Mouse (Mus musculus): ENCODE results near the gene Tmod3. TPM values are rescaled to one million over a fixed set of nuclear protein-coding genes. Genes with fewer than 3 reads are reported as not detected.

Gene Tmod3
- polyA plus RNA-seq, 1 experiment from 2014 or later = 65.5 TPM

DNA sequence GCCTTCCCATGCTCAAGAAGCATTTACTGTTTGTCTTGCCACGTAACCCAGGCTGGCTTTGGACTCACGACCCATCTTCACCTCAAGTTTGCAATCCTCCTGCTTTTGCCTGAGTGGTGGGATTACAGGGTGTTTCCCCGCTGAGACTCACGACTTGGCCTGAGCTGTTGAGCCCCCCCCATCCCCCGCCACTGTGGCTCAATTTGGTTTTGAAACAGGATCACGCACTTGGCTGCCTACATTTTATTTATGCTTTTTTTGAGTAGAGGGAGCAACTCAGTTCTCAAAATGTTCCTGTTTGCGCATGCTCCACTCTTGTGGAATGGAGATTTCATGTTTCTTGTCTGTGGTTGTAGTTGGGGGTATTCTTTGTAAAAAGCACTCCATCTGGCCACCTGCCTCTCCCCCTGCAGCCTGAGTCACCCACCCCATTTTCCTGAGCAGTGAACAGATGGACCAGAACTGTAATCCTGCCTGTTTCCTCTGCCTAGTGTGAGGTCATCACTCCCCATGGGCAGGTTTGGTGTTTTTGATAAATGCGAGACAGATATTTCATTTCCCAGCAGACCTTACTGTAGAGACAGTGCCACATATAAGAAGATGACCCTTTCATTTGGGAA is 80.2 kb downstream of the Tmod3 start:
- Histone ChIP-seq H3K9me3 (ENCODE audit: control insufficient read depth) (no peaks in the 10 kb centered on the region), H3K36me3 (ENCODE audit: control insufficient read depth, insufficient read depth) (no peaks in the 10 kb centered on the region), H3K4me2 (replicated peaks; ENCODE audit: low read depth) (no peak overlapping the region), H3K27ac (ENCODE audit: low read depth, low read length) (no peak overlapping the region), H3K9ac (ENCODE audit: low read depth, low read length) (no peak overlapping the region), H3K27me3 (replicated peaks; ENCODE audit: control insufficient read depth, insufficient read depth, low read length) (no peaks in the 10 kb centered on the region), H3K4me1 (replicated peaks; ENCODE audit: control insufficient read depth, insufficient read depth, low read length) (no peaks in the 10 kb centered on the region), H3K4me3 (ENCODE audit: low read depth, low read length) (no peak overlapping the region)
- WGBS = 75% methylated on average over 8 of the region's 8 CpGs
- no peak for ATAC-seq
- TF ChIP-seq CTCF (IDR thresholded peaks at IDR 0.05; ENCODE audit: low read depth) = no peak

DNA sequence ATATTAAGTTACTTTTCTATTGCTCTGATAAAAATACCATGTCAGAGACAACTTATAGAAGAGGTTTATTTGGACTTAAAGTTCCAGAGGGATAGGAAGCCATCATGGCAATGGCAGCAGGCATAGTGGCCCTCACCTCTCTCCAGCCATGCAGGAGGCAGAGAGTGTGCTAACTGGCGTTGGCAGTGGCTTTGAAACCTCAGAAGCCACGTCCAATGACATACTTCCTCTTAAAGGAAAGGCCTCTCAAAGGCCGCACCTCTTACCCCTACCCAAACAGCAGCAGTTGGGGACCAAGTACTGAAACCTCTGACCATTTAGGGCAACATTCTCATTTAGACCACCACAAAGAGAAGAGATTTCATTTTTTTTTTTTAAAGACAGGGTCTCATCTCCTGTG is 82.2 kb downstream of the Tmod3 start:
- no peak overlapping the region for H3K4me2 ChIP-seq (replicated peaks; ENCODE audit: low read depth)
- H3K4me3 ChIP-seq (ENCODE audit: low read depth, low read length) = no peak overlapping the region
- H3K36me3 ChIP-seq (ENCODE audit: control insufficient read depth, insufficient read depth) = 0 out of 2 replicates have a peak, but pooled peaks cover 2% of the 10 kb centered on the region
- H3K4me1 ChIP-seq (replicated peaks; ENCODE audit: control insufficient read depth, insufficient read depth, low read length) = no peaks in the 10 kb centered on the region
- H3K27ac ChIP-seq (ENCODE audit: low read depth, low read length) = no peak overlapping the region
- no peaks in the 10 kb centered on the region for H3K9me3 ChIP-seq (ENCODE audit: control insufficient read depth)
- ATAC-seq = no peak
- H3K9ac ChIP-seq (ENCODE audit: low read depth, low read length) = no peak overlapping the region
- TF ChIP-seq CTCF (IDR thresholded peaks at IDR 0.05; ENCODE audit: low read depth) = no peak
- no peaks in the 10 kb centered on the region for H3K27me3 ChIP-seq (replicated peaks; ENCODE audit: control insufficient read depth, insufficient read depth, low read length)
- 75% methylated on average over 3 of the region's 3 CpGs for whole genome bisulfite sequencing

DNA sequence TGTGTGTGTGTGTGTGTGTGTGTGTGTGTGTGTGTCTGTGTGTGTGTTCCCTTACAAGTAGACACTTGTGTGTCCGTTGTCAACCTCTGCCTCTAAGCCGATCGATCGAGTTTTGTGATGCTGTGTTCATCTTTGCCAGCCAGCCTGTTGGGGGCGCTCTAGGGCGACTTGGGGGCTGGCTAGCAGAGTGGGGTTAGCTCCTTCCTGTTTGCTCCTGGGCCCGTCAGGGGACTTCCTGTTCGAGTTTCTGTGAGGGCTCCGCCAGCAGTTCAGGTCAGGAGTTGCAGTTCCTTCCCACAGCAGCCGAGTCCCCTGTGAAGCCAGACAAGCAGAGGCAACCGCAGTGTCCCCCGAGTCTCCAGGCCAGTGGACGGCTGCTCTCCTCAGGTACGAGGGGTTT is 91.2 kb downstream of the Tmod3 start:
- peak; percentile 47 for TF ChIP-seq CTCF (IDR thresholded peaks at IDR 0.05; ENCODE audit: low read depth)
- Histone ChIP-seq H3K27ac (ENCODE audit: low read depth, low read length) (no peak overlapping the region), H3K9ac (ENCODE audit: low read depth, low read length) (no peak overlapping the region), H3K27me3 (replicated peaks; ENCODE audit: control insufficient read depth, insufficient read depth, low read length) (no peaks in the 10 kb centered on the region), H3K4me3 (ENCODE audit: low read depth, low read length) (no peak overlapping the region), H3K36me3 (ENCODE audit: control insufficient read depth, insufficient read depth) (peaks cover 56% of the 10 kb centered on the region), H3K9me3 (ENCODE audit: control insufficient read depth) (no peaks in the 10 kb centered on the region), H3K4me2 (replicated peaks; ENCODE audit: low read depth) (no peak overlapping the region), H3K4me1 (replicated peaks; ENCODE audit: control insufficient read depth, insufficient read depth, low read length) (no peaks in the 10 kb centered on the region)
- WGBS = 80% methylated on average over 14 of the region's 14 CpGs
- ATAC-seq = no peak

DNA sequence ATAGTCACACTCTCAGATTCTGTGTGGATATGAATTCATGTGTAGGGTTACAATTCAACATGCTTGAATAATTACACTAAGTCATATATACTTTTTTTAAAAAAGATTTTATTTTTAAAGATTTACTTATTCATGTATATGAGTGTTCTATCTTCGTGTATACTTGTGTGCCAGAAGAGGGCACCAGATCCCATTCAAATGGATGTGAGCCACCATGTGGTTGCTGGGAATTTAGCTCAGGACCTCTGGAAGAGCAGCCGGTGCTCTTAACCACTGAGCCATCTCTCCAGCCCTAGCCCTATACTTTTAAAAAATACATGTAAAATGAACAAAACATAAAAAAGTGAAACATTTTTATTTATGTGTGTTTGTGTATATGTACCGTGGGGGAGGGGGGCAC is 91.9 kb downstream of the Tmod3 start:
- no peaks in the 10 kb centered on the region for H3K4me1 ChIP-seq (replicated peaks; ENCODE audit: control insufficient read depth, insufficient read depth, low read length)
- no peak overlapping the region for H3K4me3 ChIP-seq (ENCODE audit: low read depth, low read length)
- no peak overlapping the region for H3K27ac ChIP-seq (ENCODE audit: low read depth, low read length)
- WGBS = 95% methylated on average over 3 of the region's 3 CpGs
- ATAC-seq = no peak
- H3K9ac ChIP-seq (ENCODE audit: low read depth, low read length) = no peak overlapping the region
- peaks cover 62% of the 10 kb centered on the region for H3K36me3 ChIP-seq (ENCODE audit: control insufficient read depth, insufficient read depth)
- 0 out of 2 replicates have a peak, but pooled peaks have one; percentile 16 for TF ChIP-seq CTCF (IDR thresholded peaks at IDR 0.05; ENCODE audit: low read depth)
- no peak overlapping the region for H3K4me2 ChIP-seq (replicated peaks; ENCODE audit: low read depth)
- no peaks in the 10 kb centered on the region for H3K27me3 ChIP-seq (replicated peaks; ENCODE audit: control insufficient read depth, insufficient read depth, low read length)
- H3K9me3 ChIP-seq (ENCODE audit: control insufficient read depth) = no peaks in the 10 kb centered on the region

DNA sequence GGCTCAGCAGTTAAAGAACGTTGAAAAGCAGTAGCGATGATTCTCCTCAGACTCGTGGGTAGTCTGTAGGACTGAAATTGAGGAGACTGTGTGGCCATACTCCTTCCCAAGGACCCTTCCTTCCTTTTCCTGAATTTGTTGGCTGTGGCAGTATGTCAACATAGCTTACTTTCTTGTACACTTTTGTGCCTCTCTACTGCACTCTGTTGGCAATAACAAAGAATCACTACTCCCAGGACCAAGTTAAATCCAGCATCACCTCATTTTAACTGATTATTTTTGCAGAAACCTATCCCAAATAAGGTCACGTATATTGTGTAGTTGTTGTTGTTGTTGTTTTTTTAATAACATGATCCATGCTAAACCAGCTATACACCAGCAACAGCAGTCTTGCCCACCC is 92.8 kb downstream of the Tmod3 start:
- Histone ChIP-seq H3K9me3 (ENCODE audit: control insufficient read depth) (no peaks in the 10 kb centered on the region), H3K27ac (ENCODE audit: low read depth, low read length) (no peak overlapping the region), H3K4me1 (replicated peaks; ENCODE audit: control insufficient read depth, insufficient read depth, low read length) (no peaks in the 10 kb centered on the region), H3K27me3 (replicated peaks; ENCODE audit: control insufficient read depth, insufficient read depth, low read length) (no peaks in the 10 kb centered on the region), H3K4me2 (replicated peaks; ENCODE audit: low read depth) (no peak overlapping the region), H3K36me3 (ENCODE audit: control insufficient read depth, insufficient read depth) (peaks cover 63% of the 10 kb centered on the region), H3K9ac (ENCODE audit: low read depth, low read length) (no peak overlapping the region), H3K4me3 (ENCODE audit: low read depth, low read length) (no peak overlapping the region)
- 88% methylated on average over 4 of the region's 4 CpGs for WGBS
- peak; percentile 56 for TF ChIP-seq CTCF (IDR thresholded peaks at IDR 0.05; ENCODE audit: low read depth)
- ATAC-seq = no peak

DNA sequence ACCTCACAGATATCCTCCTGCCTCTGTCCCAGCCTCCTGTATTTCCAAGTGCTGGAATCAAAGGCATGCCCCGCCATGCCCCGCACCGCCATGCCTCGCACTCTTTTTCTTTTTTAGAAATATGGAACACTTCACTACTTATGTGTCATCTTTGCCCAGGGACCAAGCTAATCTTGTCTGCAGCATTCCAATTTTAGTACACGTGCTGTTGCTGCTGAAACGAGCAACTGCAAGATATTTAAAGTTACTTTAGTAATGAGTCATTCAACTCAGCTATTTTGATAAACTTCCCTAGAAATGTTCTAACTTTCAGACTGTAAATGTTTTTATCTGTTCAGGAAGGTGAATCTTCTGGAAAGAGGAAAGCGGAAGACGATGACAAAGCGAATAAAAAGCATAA is 93.6 kb downstream of the Tmod3 start:
- no peak overlapping the region for H3K4me3 ChIP-seq (ENCODE audit: low read depth, low read length)
- no peak overlapping the region for H3K27ac ChIP-seq (ENCODE audit: low read depth, low read length)
- H3K9me3 ChIP-seq (ENCODE audit: control insufficient read depth) = no peaks in the 10 kb centered on the region
- no peak overlapping the region for H3K4me2 ChIP-seq (replicated peaks; ENCODE audit: low read depth)
- no peak overlapping the region for H3K9ac ChIP-seq (ENCODE audit: low read depth, low read length)
- H3K4me1 ChIP-seq (replicated peaks; ENCODE audit: control insufficient read depth, insufficient read depth, low read length) = no peaks in the 10 kb centered on the region
- peaks cover 63% of the 10 kb centered on the region for H3K36me3 ChIP-seq (ENCODE audit: control insufficient read depth, insufficient read depth)
- no peak for TF ChIP-seq CTCF (IDR thresholded peaks at IDR 0.05; ENCODE audit: low read depth)
- ATAC-seq = no peak
- WGBS = 90% methylated on average over 9 of the region's 9 CpGs
- no peaks in the 10 kb centered on the region for H3K27me3 ChIP-seq (replicated peaks; ENCODE audit: control insufficient read depth, insufficient read depth, low read length)

All from intestine, postnatal 0 days (tissue).